26 mouse cellular contexts compared by ENCODE assay signal in genomic region chr3:82707628-82708027, GRCm38 (mm10).
DNase-seq lines count a peak whose midpoint lies in the region; ATAC-seq and TF ChIP-seq lines count a peak whose summit lies in the region.
"Had no signal": no experiment of that assay in that cellular context is flagged by ENCODE, and none has a peak within 500 bp of the region (broad histone marks: within the 10 kb centered on the region; RNA-seq: fewer than 3 reads in every experiment).

No protein-coding gene starts in this region.

- TF ChIP-seq CTCF in embryonic fibroblast, embryonic 13.5 days (IDR thresholded peaks at IDR 0.05; ENCODE audit: borderline replicate concordance, insufficient read depth, low read length), result no peak
- TF ChIP-seq CTCF in stomach, postnatal 0 days (IDR thresholded peaks at IDR 0.05; ENCODE audit: low read depth), result no peak

- ATAC-seq in stomach, postnatal 0 days (ENCODE audit: low FRiP score, low TSS enrichment), result no peak; the same call in 1 of the 2 replicates
- ATAC-seq: midbrain, embryonic 15.5 days had no signal

- TF ChIP-seq POLR2A in embryonic fibroblast, embryonic 13.5 days (IDR thresholded peaks at IDR 0.05; ENCODE audit: low read depth, low read length), result no peak

- peak; percentile 21 for TF ChIP-seq EP300 in stomach, postnatal 0 days (optimal IDR thresholded peaks at IDR 0.05)

- peak; percentile 70 for DNase-seq in adrenal gland, adult 2 months
- no peak for DNase-seq in adrenal gland, postnatal 25 days
- peak; percentile 2 for DNase-seq in NIH3T3 (ENCODE audit: low read depth)
- no peak for DNase-seq in stomach, postnatal 0 days (ENCODE audit: low spot score)
- DNase-seq in heart, postnatal 36 days, result no peak
- DNase-seq in lung, postnatal 14 days, result no peak
- DNase-seq in left cerebral cortex, adult 9 months (ENCODE audit: low spot score in 2 of 2), result no peak
- DNase-seq: cerebellum, postnatal 10 days; gastrocnemius, adult 2 months; kidney, adult 9 months; kidney, postnatal 14 days; lung, embryonic 14.5 days; lung, postnatal 4 days; right cerebral cortex, postnatal 4 days; thymus, adult 2 months had no signal

- H3K4me3 ChIP-seq in embryonic fibroblast, embryonic 13.5 days (ENCODE audit: insufficient read depth, low read length), result no peak overlapping the region
- H3K4me3 ChIP-seq in stomach, postnatal 0 days (ENCODE audit: low read depth, low read length), result no peak overlapping the region
- H3K4me3 ChIP-seq: erythroblast, embryonic 14.5 days; forebrain, embryonic 12.5 days; gastrocnemius, adult 2 months; hindbrain, embryonic 15.5 days; limb, embryonic 13.5 days; midbrain, embryonic 15.5 days; neural tube, embryonic 13.5 days; stomach, embryonic 15.5 days had no signal

- no peaks in the 10 kb centered on the region for H3K27me3 ChIP-seq in stomach, postnatal 0 days (ENCODE audit: control insufficient read depth, insufficient read depth, low read length)
- H3K27me3 ChIP-seq: CH12.LX; forebrain, embryonic 12.5 days; hindbrain, embryonic 15.5 days; limb, embryonic 13.5 days; midbrain, embryonic 15.5 days; neural tube, embryonic 13.5 days; stomach, embryonic 15.5 days had no signal

- no peaks in the 10 kb centered on the region for H3K36me3 ChIP-seq in stomach, postnatal 0 days (ENCODE audit: control insufficient read depth, insufficient read depth, low read length)
- H3K36me3 ChIP-seq: forebrain, embryonic 12.5 days; G1E; hindbrain, embryonic 15.5 days; limb, embryonic 13.5 days; midbrain, embryonic 15.5 days; neural tube, embryonic 13.5 days; stomach, embryonic 15.5 days had no signal

- H3K4me2 ChIP-seq in stomach, postnatal 0 days (replicated peaks; ENCODE audit: low read depth), result no peak overlapping the region
- H3K4me2 ChIP-seq: forebrain, embryonic 12.5 days; hindbrain, embryonic 15.5 days; limb, embryonic 13.5 days; lung, embryonic 14.5 days; midbrain, embryonic 15.5 days; neural tube, embryonic 13.5 days; stomach, embryonic 15.5 days had no signal

- H3K9me3 ChIP-seq in stomach, postnatal 0 days (ENCODE audit: control insufficient read depth, low read length), result no peaks in the 10 kb centered on the region
- H3K9me3 ChIP-seq: forebrain, embryonic 12.5 days; G1E; hindbrain, embryonic 15.5 days; limb, embryonic 13.5 days; midbrain, embryonic 15.5 days; neural tube, embryonic 13.5 days; stomach, embryonic 15.5 days had no signal

- 57% methylated on average over 4 of the region's 4 CpGs for WGBS in stomach, postnatal 0 days

- intact Hi-C loops in heart, postnatal 36 days (cut with DNase I), result no loop called here

- peaks cover 4% of the 10 kb centered on the region for H3K4me1 ChIP-seq in embryonic fibroblast, embryonic 13.5 days (ENCODE audit: control insufficient read depth, insufficient read depth, low read length)
- no peaks in the 10 kb centered on the region for H3K4me1 ChIP-seq in stomach, postnatal 0 days (replicated peaks; ENCODE audit: control insufficient read depth, insufficient read depth)
- H3K4me1 ChIP-seq: forebrain, embryonic 12.5 days; hindbrain, embryonic 15.5 days; limb, embryonic 13.5 days; midbrain, embryonic 15.5 days; neural tube, embryonic 13.5 days; stomach, embryonic 15.5 days had no signal

- no peak overlapping the region for H3K9ac ChIP-seq in stomach, postnatal 0 days (ENCODE audit: low read length)
- H3K9ac ChIP-seq: forebrain, embryonic 12.5 days; hindbrain, embryonic 15.5 days; limb, embryonic 13.5 days; liver, embryonic 14.5 days; lung, embryonic 14.5 days; midbrain, embryonic 15.5 days; neural tube, embryonic 13.5 days; stomach, embryonic 15.5 days had no signal

- H3K27ac ChIP-seq in embryonic fibroblast, embryonic 13.5 days (ENCODE audit: insufficient read depth, low read length), result peak overlapping the region; percentile 92
- H3K27ac ChIP-seq in stomach, postnatal 0 days (replicated peaks), result no peak overlapping the region
- H3K27ac ChIP-seq: forebrain, embryonic 12.5 days; gastrocnemius, adult 2 months; hindbrain, embryonic 15.5 days; limb, embryonic 13.5 days; liver, embryonic 14.5 days; midbrain, embryonic 15.5 days; neural tube, embryonic 13.5 days; stomach, embryonic 15.5 days had no signal

Comparison
In these comparisons a context has a peak if more than half of its experiments do, and no peak if none do; other contexts are left out.
1. DNase-seq: peak in adrenal gland, adult 2 months (single experiment) and NIH3T3 (single experiment); none in adrenal gland, postnatal 25 days (single experiment), stomach, postnatal 0 days (single experiment), heart, postnatal 36 days (0 of 2), lung, postnatal 14 days (single experiment) and left cerebral cortex, adult 9 months (0 of 2).